Mouse (Mus musculus): ENCODE measurements around the gene 5330417C22Rik.

- no peak for TF ChIP-seq RAD21 (IDR thresholded peaks at IDR 0.05; ENCODE audit: low read depth, low read length)
- TF ChIP-seq POLR2A (IDR thresholded peaks at IDR 0.05; ENCODE audit: control insufficient read depth in 1 of 2, insufficient read depth in 1 of 2, low read depth in 1 of 2, low read length in 2 of 2, poor library complexity in 1 of 2) = no peak
- TF ChIP-seq CTCF (IDR thresholded peaks at IDR 0.05 in 2 of 3, conservative IDR thresholded peaks at IDR 0.05 in 1 of 3; ENCODE audit: control insufficient read depth in 1 of 3, insufficient read depth in 1 of 3, low read depth in 2 of 3, low read length in 3 of 3, poor library complexity in 1 of 3, severe bottlenecking in 1 of 3) = no peak
- TF ChIP-seq MYC (IDR thresholded peaks at IDR 0.05; ENCODE audit: low read depth, low read length) = no peak
- TF ChIP-seq EP300 (IDR thresholded peaks at IDR 0.05; ENCODE audit: low read depth in 1 of 2, low read length in 2 of 2) = no peak
- TF ChIP-seq ZMIZ1 (IDR thresholded peaks at IDR 0.05; ENCODE audit: low read depth, low read length) = no peak
- no peak for TF ChIP-seq NRF1 (IDR thresholded peaks at IDR 0.05; ENCODE audit: insufficient read depth, low read depth, low read length, poor library complexity, severe bottlenecking)
- TF ChIP-seq MEF2A (IDR thresholded peaks at IDR 0.05; ENCODE audit: extremely low read depth, insufficient replicate concordance, low read depth, low read length, poor library complexity, severe bottlenecking) = no peak
- TF ChIP-seq MAX (IDR thresholded peaks at IDR 0.05; ENCODE audit: low read length) = no peak
Measured at GRCm38 (mm10) chr3:108484749-108485148, 51.6 kb downstream of the 5330417C22Rik start.

Measured in MEL (cell line).